Mouse (Mus musculus): ENCODE data around the gene Naa35. TPM values are rescaled to one million over a fixed set of nuclear protein-coding genes. Genes with fewer than 3 reads are reported as not detected.

Naa35 gene
- polyA plus RNA-seq (2014; fragmentation: Nextera tagmentation; extraction: Ambion mirVana) = 82.4 and 83.5 TPM in 2 replicates

GRCm38 (mm10) chr13:59584947-59585647, at the start of gene Naa35, which contains the start of gene Agtpbp1:
TSS of gene Naa35 (plus strand) at chr13:59585259.
TSS of gene Agtpbp1 (minus strand) at chr13:59585227.
- no peaks in the 10 kb centered on the region for H3K9me3 ChIP-seq (ENCODE audit: low read depth, low read length)
- no peaks in the 10 kb centered on the region for H3K27me3 ChIP-seq (ENCODE audit: insufficient read depth, low read length)
- peak within 1 kb of the TSS; percentile 75 for H3K27ac ChIP-seq (ENCODE audit: low read depth)
- H3K4me3 ChIP-seq (ENCODE audit: low read depth, low read length) = peak within 1 kb of the TSS; percentile 94
- ATAC-seq (ENCODE audit: insufficient read depth) (peak; percentile 96), DNase-seq (peak; percentile 100)
- peaks cover 29% of the 10 kb centered on the region for H3K36me3 ChIP-seq (ENCODE audit: insufficient read depth)
- TF ChIP-seq CTCF (IDR thresholded peaks at IDR 0.05; ENCODE audit: low read depth) = no peak
- under 1% methylated on average over 81 of the region's 83 CpGs for WGBS
- H3K9ac ChIP-seq = peak within 1 kb of the TSS; percentile 82
- peak within 1 kb of the TSS; percentile 92 for H3K4me2 ChIP-seq
- H3K4me1 ChIP-seq (ENCODE audit: insufficient read depth) = peaks cover 7% of the 10 kb centered on the region; the same call in 1 of the 2 replicates

- DNase-seq = no peak
- no peaks in the 10 kb centered on the region for H3K4me1 ChIP-seq (ENCODE audit: insufficient read depth)
- ATAC-seq (ENCODE audit: insufficient read depth) = no peak
Observed at GRCm38 (mm10) chr13:59535746-59536145, 49.3 kb upstream of the Naa35 start.

DNA sequence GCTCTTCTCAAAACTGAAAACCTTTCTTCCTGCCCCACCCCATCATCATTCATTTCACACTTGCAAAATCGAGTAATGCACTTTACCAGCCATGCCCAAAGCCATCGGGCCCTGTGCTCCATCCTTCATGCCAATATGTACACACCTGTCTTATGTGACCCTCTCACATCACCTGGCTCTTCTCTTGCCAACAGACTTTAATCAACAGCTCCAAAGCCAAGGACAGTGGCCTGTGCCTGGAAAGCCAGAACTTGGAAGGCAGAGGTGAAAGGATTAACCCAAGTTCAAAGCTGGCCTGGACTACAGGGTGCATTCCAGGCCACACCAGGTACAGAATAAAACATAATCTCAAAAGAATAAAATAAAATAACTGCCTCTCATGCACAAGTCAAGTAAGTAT, 48.4 kb upstream of the Naa35 start:
- no peak for TF ChIP-seq CTCF (IDR thresholded peaks at IDR 0.05; ENCODE audit: low read depth)
- Histone ChIP-seq H3K36me3 (ENCODE audit: insufficient read depth) (peaks cover 18% of the 10 kb centered on the region; the same call in 1 of the 2 replicates), H3K4me1 (ENCODE audit: insufficient read depth) (no peaks in the 10 kb centered on the region), H3K4me2 (no peak overlapping the region), H3K27me3 (ENCODE audit: insufficient read depth, low read length) (no peaks in the 10 kb centered on the region), H3K4me3 (ENCODE audit: low read depth, low read length) (no peak overlapping the region), H3K27ac (ENCODE audit: low read depth) (no peak overlapping the region), H3K9me3 (ENCODE audit: low read depth, low read length) (no peaks in the 10 kb centered on the region), H3K9ac (no peak overlapping the region)
- ATAC-seq (ENCODE audit: insufficient read depth) (no peak), DNase-seq (no peak)
- WGBS = 50% methylated on average over 2 of the region's 2 CpGs

More at GRCm38 (mm10) chr13:59535746-59536145, 49.3 kb upstream of the Naa35 start:
- Histone ChIP-seq H3K9me3 (ENCODE audit: low read depth, low read length) (no peaks in the 10 kb centered on the region), H3K36me3 (ENCODE audit: insufficient read depth) (peaks cover 21% of the 10 kb centered on the region; the same call in 1 of the 2 replicates), H3K9ac (no peak overlapping the region), H3K4me3 (ENCODE audit: low read depth, low read length) (no peak overlapping the region), H3K4me2 (no peak overlapping the region), H3K27ac (ENCODE audit: low read depth) (no peak overlapping the region), H3K27me3 (ENCODE audit: insufficient read depth, low read length) (no peaks in the 10 kb centered on the region)
- TF ChIP-seq CTCF (IDR thresholded peaks at IDR 0.05; ENCODE audit: low read depth) = no peak
- 87% methylated on average over 6 of the region's 6 CpGs for WGBS

GRCm38 (mm10) chr13:59538661-59539060, 46.4 kb upstream of the Naa35 start:
- Histone ChIP-seq H3K4me2 (no peak overlapping the region), H3K27ac (ENCODE audit: low read depth) (no peak overlapping the region), H3K4me3 (ENCODE audit: low read depth, low read length) (no peak overlapping the region), H3K27me3 (ENCODE audit: insufficient read depth, low read length) (no peaks in the 10 kb centered on the region), H3K4me1 (ENCODE audit: insufficient read depth) (no peaks in the 10 kb centered on the region), H3K9ac (no peak overlapping the region), H3K9me3 (ENCODE audit: low read depth, low read length) (no peaks in the 10 kb centered on the region), H3K36me3 (ENCODE audit: insufficient read depth) (0 out of 2 replicates have a peak, but pooled peaks cover 10% of the 10 kb centered on the region)
- TF ChIP-seq CTCF (IDR thresholded peaks at IDR 0.05; ENCODE audit: low read depth) = no peak
- WGBS = 86% methylated on average over 5 of the region's 5 CpGs
- ATAC-seq (ENCODE audit: insufficient read depth) (no peak), DNase-seq (no peak)

DNA sequence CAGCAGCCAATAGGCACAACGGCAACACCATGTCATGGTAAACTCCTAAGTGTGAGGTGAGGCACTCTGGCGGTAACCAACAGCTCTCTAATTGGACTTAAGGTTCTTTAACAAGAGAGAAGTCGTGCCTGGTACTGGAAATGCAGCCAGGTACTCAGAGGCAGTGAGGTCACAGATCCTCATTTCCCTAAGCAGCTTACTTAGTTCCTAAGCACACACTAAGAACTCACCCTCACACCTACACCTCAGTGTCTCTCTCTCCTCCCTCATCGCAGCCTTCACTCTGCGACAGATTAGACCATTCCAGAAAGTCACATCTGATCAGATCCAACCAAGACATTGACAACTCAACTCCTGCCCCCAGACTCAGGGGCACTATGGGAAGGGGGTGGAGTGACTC, 45.0 kb upstream of the Naa35 start:
- Histone ChIP-seq H3K27me3 (ENCODE audit: insufficient read depth, low read length) (no peaks in the 10 kb centered on the region), H3K4me3 (ENCODE audit: low read depth, low read length) (no peak overlapping the region), H3K4me1 (ENCODE audit: insufficient read depth) (no peaks in the 10 kb centered on the region), H3K4me2 (no peak overlapping the region), H3K9ac (no peak overlapping the region), H3K27ac (ENCODE audit: low read depth) (no peak overlapping the region), H3K36me3 (ENCODE audit: insufficient read depth) (0 out of 2 replicates have a peak, but pooled peaks cover 9% of the 10 kb centered on the region), H3K9me3 (ENCODE audit: low read depth, low read length) (no peaks in the 10 kb centered on the region)
- no peak for TF ChIP-seq CTCF (IDR thresholded peaks at IDR 0.05; ENCODE audit: low read depth)
- 75% methylated on average over 5 of the region's 5 CpGs for WGBS
- DNase-seq (no peak), ATAC-seq (ENCODE audit: insufficient read depth) (no peak)

- H3K36me3 ChIP-seq (ENCODE audit: insufficient read depth) = no peaks in the 10 kb centered on the region
- 87% methylated on average over 10 of the region's 10 CpGs for WGBS
- H3K4me2 ChIP-seq = no peak overlapping the region
- peaks cover 15% of the 10 kb centered on the region for H3K4me1 ChIP-seq (ENCODE audit: insufficient read depth)
- H3K27me3 ChIP-seq (ENCODE audit: insufficient read depth, low read length) = no peaks in the 10 kb centered on the region
- no peak for TF ChIP-seq CTCF (IDR thresholded peaks at IDR 0.05; ENCODE audit: low read depth)
- no peaks in the 10 kb centered on the region for H3K9me3 ChIP-seq (ENCODE audit: low read depth, low read length)
- H3K4me3 ChIP-seq (ENCODE audit: low read depth, low read length) = no peak overlapping the region
- no peak overlapping the region for H3K27ac ChIP-seq (ENCODE audit: low read depth)
- ATAC-seq (ENCODE audit: insufficient read depth) = no peak
- no peak overlapping the region for H3K9ac ChIP-seq
- no peak for DNase-seq
Observed at GRCm38 (mm10) chr13:59542411-59542810, 42.6 kb upstream of the Naa35 start.

DNA sequence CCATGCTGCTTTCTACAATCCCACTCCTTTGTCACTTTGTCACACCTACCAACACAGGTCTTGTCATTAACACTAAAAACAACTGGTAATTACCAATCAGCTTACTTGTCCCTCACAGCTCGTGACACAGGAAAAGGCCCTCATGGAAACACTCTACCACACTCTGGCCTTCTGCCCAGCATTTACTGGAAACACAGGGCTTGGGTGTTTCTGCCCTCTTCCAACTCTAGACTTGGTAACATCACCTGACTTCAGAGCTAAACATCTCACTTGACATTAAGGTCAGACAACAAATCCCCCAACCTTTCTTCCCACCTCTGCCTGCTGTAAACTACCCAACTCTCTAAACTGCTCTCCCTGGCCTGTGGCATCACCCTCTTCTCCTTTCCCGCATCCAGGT, 38.0 kb upstream of the Naa35 start:
- no peak for ATAC-seq (ENCODE audit: insufficient read depth)
- peak; percentile 54 for DNase-seq
- H3K4me1 ChIP-seq (ENCODE audit: insufficient read depth) = peaks cover 21% of the 10 kb centered on the region
- TF ChIP-seq CTCF (IDR thresholded peaks at IDR 0.05; ENCODE audit: low read depth) = no peak
- 61% methylated on average over 2 of the region's 2 CpGs for WGBS
- no peak overlapping the region for H3K9ac ChIP-seq
- H3K4me3 ChIP-seq (ENCODE audit: low read depth, low read length) = no peak overlapping the region
- H3K27me3 ChIP-seq (ENCODE audit: insufficient read depth, low read length) = no peaks in the 10 kb centered on the region
- H3K4me2 ChIP-seq = no peak overlapping the region
- no peaks in the 10 kb centered on the region for H3K9me3 ChIP-seq (ENCODE audit: low read depth, low read length)
- H3K36me3 ChIP-seq (ENCODE audit: insufficient read depth) = no peaks in the 10 kb centered on the region
- H3K27ac ChIP-seq (ENCODE audit: low read depth) = peak overlapping the region; percentile 27; the same call in 1 of the 2 replicates
